Mouse (Mus musculus) brain, adult 2 months (tissue): Measurements from ENCODE around the gene Zfp691.

ENCODE experiments used
- DNase-seq: peaks from one replicate; pipeline ENCODE4 v3.0.0; 2011; ENCODE audit warnings: low read depth, low spot score

The Zfp691 gene

GRCm38 (mm10) chr4:119167663-119168062 lies 6.3 kb downstream of the Zfp691 start:
- DNase-seq: peak; percentile 92

DNA sequence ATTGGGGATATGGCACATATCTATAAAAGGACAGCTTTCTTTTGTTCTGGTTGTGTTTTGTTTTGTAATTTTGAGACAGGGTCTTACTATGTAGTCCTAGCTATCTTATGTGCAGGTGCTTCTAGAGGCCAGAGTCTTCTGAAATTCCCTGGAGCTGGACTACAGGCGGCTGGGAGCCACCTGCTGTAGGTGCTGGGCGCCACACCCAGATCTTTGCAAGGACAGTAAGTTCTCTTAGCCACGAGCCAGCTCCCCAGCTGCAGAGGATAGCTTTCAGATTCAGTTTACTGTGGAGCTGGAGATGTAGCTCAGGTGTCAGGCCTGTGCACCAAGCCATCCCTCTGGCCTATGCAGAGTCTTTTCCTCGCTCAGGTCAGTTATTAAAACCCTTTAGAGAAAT lies 6.9 kb downstream of the Zfp691 start:
- DNase-seq: no peak

GRCm38 (mm10) chr4:119165916-119166315 lies 8.1 kb downstream of the Zfp691 start:
- DNase-seq: no peak

DNA sequence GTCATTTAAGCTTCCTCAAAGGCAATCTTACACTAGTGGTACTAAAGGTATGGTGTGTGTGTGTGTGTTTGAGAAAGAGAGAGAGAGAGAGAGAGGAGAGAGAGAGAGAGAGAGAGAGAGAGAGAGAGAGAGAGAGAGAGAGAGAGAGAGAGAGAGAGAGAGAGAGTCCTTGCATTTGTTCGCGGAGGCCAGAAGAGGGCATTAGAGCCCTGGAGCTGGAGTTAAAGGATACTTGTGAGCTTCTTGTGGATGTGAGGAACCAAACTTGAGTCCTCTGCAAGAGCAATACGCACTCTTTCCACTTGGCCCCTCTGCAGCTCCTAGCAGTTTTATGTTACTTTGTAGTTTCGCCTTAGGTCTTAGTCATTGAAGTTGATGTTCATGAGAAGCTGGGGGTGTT lies 11.0 kb downstream of the Zfp691 start:
- DNase-seq: no peak

GRCm38 (mm10) chr4:119161358-119161757 lies 12.6 kb downstream of the Zfp691 start:
- DNase-seq: no peak

DNA sequence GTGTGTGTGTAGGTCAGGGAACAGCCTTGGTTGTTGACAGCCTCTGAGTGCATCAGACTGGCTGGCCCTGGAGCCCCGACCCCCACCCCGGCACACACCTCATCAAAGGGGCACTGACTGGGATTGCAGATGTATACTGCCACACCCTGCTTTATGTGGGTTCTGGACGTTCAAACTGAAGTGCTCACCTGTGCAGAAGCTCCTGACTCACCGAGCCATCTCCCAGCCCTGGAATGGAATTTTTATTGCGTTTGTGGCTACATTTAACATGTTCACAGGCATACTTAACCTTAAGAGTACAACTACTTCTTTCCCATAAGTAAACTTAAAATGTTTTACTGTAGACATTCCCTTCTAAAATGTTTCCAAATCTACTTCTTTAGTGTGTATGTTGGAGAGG lies 16.1 kb downstream of the Zfp691 start:
- no peak for DNase-seq

DNA sequence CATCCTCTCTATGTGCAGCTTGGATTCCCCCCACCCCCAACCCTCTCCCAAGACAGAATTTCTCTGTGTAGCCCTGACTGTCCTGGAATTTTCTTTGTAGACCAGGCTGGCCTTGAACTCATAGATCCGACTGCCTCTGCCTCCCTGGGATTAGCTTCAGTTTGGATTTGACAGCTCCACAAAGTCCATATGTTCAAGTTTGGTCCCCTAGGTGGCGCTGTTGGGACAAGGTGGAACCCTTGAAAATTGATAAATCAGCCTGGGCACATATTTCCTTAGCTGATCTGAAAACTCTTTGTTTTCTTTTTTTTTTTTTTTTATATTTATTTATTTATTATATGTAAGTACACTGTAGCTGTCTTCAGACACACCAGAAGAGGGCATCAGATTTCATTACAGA lies 16.8 kb downstream of the Zfp691 start:
- peak; percentile 51 for DNase-seq

- no peak for DNase-seq
Measured at GRCm38 (mm10) chr4:119148741-119149140, 25.3 kb downstream of the Zfp691 start.

GRCm38 (mm10) chr4:119147347-119147746 lies 26.6 kb downstream of the Zfp691 start:
- DNase-seq: no peak

DNA sequence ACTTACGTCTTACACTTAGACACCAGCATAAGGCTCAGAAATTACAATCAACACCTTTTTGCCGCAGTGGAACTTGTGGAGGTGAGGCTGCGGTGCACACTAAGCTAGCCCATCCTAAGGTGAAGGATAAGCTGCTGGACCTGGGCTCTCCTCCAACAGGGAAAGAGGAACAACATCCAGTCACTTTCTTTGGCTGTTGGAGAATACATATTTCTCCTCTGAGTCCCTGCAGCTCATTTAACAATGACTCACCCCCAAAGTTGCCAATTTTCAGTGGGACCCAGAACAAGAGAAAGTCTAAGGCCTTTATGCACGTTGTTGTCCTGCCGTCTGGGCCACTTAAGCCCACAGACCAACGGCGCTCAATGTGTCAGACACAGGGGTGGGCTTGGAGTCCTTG lies 27.2 kb downstream of the Zfp691 start:
- DNase-seq: no peak

DNA sequence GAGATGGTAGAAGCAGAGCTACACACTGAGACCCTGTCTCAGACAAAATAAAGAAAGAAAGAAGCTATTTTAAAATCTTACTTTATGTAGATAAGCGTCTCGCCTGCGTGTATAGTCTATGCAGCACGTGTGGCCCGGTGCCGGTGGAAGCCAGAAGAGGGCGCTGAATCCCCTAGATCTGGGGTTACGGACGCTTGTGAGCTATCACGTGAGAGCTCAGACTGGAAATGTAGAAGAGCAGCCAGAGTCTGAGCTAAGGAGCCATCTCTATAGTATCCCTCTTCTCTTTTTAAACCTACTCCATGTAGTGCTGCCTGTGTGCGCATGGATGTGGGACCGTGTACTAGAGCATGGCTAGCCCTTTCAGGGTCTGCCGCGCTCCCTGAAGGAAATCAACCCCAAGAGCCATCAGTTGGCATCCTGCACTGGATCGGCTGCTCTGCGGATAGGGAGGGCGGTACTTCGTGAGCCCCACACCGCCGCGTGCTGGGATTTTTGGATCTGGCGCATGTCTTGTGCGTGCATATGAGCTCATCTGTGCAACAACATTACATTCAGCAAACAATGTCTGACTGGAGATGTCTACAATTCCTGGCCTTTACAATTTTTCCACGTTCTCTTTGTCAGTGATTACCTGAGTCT lies 31.6 kb downstream of the Zfp691 start:
- peak; percentile 78 for DNase-seq

DNA sequence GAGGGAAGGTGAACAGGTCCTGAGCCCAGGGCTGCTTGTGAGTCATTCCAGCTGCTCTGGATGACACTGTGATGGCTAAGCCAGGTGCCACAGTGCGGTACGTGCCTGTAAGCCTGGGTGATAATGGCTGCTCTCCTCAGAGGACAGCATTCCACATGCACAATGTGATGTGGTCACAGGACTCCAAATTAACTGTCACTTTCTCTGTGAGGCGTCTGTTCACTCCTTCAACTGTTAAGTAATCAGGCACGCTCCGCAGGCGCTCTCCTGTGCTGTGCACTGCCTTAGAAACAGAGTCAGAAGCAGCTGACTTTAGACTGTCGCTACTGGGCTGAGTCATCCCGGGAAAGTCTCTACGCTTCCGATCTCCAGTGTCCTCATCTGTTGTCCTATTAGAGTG lies 32.8 kb downstream of the Zfp691 start:
- DNase-seq: peak; percentile 70

GRCm38 (mm10) chr4:119140126-119140525 lies 33.9 kb downstream of the Zfp691 start:
- DNase-seq: peak; percentile 37

- peak; percentile 74 for DNase-seq
Measured at GRCm38 (mm10) chr4:119138776-119139175, 35.2 kb downstream of the Zfp691 start.

DNA sequence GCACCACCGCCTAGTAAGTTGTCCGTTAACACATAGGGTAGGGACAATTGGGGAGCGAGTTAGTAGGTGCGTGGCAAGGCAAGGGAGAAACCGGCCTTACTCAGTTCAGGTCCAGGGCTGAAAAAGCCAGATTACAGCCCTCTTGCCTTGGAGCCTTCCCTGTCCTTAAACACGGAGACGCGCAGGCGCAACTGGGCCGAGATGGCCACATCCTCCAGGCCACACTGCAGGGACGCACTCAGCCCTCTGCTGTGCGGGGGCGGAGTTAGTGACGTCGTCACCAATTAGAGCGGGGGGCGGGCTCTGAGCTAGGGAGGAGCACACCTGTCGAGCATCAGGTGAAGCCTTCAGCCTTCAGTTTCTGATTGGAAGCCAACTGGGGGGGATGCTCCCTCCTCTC lies 35.8 kb downstream of the Zfp691 start:
- peak; percentile 95 for DNase-seq

DNA sequence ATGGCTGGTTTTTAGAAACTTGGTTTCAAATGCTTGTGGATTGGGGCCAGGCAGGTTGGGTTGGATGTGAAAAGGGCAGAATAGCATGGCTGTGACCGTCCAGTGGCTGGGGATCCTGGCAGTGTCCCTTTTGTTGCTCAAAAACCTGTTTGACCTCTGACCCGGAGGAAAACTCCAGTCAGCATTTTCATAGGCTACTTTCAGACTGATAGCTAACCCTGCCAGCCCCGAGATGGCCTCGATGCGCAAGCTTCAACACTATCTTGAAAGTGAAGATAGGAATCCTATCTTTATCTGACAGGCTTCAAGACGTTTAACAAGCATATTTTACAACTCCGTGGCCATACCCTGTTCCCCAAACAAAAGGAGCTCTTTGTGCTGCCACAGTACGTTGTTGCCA lies 36.7 kb downstream of the Zfp691 start:
- no peak for DNase-seq

DNA sequence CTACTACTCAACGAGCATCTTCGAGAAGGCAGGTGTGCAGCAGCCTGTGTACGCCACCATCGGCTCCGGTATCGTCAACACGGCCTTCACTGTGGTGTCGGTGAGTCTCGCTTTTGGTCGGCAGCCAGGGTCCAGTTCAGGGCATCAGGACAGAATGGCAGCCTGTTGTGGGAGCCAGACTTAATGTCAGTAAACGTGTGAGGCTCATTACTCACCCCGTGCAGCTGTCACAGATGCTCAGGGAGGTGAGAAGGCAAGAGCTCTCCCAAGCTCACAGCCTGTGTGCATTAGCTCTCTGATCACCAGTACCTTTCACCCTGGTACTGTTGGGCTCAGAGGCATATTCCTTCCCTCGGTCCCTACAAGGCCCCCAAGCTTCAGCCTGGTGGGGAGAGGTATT lies 40.1 kb downstream of the Zfp691 start:
- no peak for DNase-seq

DNA sequence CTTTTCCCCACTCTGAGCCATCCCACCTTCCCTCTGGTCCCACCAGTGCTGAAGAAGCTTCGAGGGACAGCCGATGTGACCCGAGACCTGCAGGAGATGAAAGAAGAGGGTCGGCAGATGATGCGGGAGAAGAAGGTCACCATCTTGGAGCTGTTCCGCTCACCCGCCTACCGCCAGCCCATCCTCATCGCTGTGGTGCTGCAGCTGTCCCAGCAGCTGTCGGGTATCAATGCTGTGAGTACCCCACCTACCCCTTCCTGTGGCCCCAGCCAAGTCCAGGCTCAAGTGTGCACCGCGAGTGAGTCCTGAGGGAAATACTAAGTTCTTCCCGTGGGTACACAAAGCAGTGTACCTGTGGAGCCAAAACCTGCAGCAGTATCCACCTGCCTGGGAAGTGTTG lies 40.7 kb downstream of the Zfp691 start:
- no peak for DNase-seq

GRCm38 (mm10) chr4:119131189-119131910 lies 42.6 kb downstream of the Zfp691 start:
- no peak for DNase-seq

GRCm38 (mm10) chr4:119129096-119129495 lies 44.9 kb downstream of the Zfp691 start:
- no peak for DNase-seq

GRCm38 (mm10) chr4:119128547-119128946 lies 45.4 kb downstream of the Zfp691 start:
- no peak for DNase-seq

DNA sequence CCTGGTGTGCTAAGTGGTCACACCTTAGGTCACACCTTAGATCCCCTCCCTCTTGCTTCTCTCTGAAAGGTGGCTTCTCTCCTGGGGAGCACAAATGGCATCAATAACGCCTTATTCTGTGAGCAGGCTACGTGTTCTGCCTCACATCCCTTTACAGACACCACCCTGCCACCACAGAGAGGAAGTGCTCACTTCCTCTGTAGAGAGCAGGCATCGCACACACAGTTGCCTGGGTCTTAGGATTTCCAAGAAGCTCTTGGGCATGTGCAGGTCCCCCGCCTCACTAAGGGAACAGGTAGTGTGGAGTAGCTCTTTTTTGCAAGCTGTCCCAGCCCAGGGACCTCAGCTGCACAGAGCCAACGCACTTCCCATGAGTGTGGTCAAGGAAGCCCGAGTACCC lies 46.8 kb downstream of the Zfp691 start:
- DNase-seq: no peak

GRCm38 (mm10) chr4:119125577-119126270 lies 48.3 kb downstream of the Zfp691 start:
- DNase-seq: peak; percentile 29
